Mouse (Mus musculus): Measurements from ENCODE around the gene Tma16.

Gene Tma16

DNA sequence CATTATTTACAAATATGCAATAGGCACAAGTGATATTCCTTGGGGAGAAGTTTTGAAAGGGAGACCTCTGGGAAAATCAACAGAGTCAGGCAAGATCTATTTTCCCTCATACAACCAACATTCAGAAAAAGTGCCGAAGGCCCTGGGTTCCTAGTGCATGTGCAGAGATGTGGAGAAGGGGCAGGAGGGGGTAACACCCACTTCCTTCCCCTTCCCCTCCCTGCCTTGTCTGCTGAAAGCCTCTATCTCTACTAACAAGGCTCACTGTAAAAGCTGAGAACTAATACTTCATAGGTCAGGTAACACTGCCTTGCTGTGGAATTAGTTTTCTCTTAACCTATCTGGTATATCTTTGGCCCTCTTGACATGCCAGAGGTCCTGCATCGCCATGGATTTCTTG lies 55.7 kb downstream of the Tma16 start:
- in situ Hi-C loops (cut with MboI, MseI): loop anchor here (25.0 kb wide), 1 partner anchor 1418 kb away; the partner anchor contains the start of genes Trim60 and Trim61
